Mouse (Mus musculus) frontal cortex, postnatal 25 days (tissue): ENCODE results near the gene Rpl26.

ENCODE experiments used
- DNase-seq, 2 experiments: peaks; one replicate each; pipeline ENCODE4 v3.0.0; 2022; ENCODE audit warnings: low spot score in 2 of 2

The Rpl26 gene

DNA sequence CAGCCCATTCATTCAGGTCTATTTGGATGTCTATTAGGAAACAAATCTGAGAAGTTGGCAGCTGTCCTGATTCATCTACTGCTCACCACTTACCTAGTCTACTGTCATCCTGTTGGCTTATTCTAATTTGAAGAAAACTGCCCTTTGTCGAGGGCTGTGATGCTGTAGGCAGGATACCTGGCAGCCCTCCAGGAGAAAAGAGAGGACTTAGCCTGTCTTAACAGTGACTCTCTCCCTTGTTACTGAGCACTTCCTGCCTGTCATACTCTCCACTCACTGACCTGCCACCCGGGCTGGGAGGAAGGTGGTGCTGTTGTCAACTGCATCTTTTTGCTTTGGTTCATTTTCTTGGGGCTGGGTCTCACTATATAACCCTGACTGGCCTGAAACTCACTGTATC lies 10.8 kb upstream of the Rpl26 start:
- no peak for DNase-seq

DNA sequence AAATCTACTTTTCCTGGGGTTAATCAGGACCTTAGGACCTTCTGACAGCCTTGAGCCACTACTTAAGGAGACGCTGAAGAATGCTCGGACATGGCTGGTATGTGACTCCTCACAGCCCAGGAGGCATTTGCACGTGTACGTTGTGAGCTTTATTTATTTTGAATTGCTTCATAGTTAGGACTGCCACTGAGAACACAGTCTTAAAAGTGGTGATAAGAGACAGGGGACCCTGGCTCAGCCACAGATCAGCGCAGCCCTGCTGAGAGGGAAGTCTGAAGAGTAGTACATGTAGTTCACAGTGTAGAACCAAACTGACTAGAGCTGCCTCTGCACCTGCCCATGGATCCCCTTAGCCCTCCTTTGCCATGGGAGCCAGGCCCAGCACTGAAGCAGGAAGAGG lies 9.6 kb upstream of the Rpl26 start:
- no peak for DNase-seq

DNA sequence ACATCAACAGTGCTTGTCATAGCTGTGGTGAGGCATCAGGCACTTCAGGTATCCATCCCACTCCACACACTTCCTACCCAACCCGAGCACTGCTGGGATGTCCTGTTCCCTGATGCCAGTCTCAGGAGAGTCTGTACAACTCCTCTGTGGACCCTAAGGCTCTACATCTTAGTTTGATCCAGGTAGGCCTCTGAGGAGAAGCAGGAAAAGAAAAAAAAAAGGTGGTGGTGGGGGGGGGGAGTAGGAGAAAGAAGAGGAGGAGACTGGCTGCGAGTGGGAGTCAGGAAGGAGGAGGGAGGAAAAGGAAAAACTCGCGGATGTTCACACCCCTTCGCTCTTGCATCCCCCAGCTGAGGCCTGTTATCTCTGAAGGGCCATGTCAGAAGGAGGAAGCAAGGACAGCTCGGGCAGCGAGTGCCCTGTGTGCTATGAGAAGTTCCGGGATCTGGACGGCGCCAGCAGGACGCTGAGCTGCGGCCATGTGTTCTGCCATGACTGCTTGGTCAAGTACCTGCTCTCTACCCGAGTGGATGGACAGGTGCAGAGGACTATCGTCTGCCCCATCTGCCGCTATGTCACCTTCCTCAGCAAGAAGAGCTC lies 9.1 kb upstream of the Rpl26 start:
- no peak for DNase-seq

DNA sequence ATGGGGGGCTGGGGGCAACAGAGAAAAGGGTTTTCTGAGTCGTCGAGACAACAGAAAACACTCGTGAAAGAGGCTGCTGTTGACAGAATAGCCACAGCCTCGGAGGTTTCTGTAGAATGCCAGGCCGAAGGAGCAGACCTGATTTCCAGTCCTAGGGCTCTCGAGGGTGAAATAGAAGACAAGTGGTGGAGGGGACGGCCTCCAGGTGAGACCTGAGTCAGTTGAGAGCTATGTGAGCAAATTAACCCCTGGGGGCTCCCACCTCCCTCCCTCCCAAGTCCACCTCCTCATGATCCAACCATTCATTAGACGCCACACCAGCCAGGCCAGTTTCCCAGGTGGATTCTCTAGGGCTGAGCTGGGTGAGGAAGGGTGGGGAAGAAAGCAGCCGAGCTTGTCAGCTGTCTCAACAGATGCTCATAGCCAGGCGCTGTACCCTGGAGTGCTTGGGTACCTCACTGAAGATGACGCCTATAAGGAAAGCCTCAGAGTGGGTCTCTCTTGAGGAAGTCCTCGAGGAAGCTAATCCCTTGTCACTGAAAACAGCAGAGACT lies 7.4 kb upstream of the Rpl26 start:
- DNase-seq: no peak

DNA sequence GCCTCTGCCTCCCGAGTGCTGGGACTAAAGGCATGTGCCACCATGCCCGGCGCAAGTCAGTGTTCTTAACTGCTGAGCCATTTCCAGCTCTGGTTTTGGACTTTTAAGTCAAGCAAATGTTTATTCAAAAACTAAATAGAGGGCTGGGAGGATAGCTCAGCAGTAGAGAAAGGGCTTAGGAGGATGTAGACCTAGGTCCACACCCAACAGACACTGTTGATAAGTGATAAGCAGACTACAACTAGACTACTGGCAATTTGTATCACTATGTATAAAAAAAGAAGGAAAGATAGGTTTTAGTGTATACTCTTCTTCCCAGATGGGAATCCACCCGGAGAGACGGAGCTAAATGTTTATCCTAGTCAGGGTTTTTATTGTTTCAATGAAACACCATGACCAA lies 5.1 kb upstream of the Rpl26 start:
- no peak for DNase-seq

DNA sequence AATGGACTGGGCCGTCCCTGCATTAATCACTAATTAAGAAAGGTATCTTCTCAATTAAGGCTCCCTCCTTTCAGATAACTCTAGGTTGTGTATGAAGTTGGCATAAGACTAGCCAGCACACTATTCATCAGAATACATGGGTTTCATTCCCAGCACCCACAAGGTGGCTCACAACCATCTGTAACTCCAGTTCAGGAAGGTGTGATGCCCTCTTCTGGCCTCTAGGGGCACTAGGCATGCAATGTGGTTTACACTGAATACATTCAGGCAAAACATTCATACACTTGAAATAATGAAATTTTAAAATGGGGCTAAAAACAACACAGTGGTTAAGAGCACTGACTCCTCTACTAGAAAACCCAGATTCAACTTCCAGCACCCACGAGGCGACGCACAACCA lies 4.3 kb upstream of the Rpl26 start:
- DNase-seq: no peak

DNA sequence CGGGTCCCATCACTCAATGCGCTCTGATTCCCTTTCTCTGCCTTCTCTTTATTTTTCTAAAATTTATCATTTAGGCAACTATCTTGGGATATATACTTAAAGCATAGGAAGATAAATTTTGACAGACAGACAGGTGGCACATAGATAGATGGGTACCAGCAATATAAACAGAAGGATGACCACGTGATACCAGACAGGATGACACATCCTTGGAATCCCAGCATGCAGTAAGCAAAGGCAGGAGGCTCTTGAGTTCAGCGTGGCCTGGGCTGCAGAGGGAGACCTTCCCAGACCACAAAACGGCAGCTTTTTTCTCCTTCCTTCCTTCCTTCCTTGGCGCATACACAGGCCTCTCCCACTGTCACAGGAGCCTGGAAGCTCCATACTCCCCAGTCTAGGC lies 3.5 kb upstream of the Rpl26 start:
- DNase-seq: no peak

DNA sequence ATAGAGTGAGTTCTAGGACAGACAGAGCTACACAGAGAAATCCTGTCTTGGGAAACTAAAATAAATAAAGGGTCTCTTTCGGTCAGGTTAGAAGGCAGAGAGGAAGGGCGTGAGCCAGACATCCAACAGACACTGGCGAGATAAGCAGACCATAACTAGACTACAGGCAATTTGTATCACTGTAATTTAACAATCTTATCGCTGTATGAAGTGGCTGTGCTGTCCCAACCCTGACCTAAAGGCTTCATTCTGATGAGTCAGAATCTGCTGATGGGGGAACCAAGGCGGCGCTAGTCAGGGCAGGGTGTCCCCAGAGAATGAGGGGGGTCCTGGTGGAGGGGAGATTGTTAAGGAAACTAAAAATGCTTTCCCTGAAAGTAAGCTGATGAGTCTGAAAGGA lies 2.6 kb upstream of the Rpl26 start:
- DNase-seq: no peak

DNA sequence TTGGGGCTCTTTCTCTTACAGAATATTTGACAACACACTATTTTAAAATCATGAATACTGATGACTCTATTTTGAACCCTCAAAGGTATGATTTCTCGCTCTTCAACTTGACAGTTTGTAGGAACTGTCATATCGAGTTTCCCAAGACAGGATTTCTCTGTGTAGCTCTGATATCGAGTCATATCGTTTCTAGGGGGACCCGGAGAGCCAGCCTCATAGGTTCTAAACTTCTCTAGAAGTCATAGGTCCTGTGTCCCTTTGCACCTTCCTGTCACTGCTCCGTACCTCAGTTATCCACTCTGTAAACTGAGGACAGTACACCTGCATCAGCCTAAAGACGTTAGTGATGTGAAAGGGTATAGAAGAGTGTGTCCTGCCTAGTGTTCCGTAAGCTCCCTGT lies 1.6 kb upstream of the Rpl26 start:
- DNase-seq: no peak

DNA sequence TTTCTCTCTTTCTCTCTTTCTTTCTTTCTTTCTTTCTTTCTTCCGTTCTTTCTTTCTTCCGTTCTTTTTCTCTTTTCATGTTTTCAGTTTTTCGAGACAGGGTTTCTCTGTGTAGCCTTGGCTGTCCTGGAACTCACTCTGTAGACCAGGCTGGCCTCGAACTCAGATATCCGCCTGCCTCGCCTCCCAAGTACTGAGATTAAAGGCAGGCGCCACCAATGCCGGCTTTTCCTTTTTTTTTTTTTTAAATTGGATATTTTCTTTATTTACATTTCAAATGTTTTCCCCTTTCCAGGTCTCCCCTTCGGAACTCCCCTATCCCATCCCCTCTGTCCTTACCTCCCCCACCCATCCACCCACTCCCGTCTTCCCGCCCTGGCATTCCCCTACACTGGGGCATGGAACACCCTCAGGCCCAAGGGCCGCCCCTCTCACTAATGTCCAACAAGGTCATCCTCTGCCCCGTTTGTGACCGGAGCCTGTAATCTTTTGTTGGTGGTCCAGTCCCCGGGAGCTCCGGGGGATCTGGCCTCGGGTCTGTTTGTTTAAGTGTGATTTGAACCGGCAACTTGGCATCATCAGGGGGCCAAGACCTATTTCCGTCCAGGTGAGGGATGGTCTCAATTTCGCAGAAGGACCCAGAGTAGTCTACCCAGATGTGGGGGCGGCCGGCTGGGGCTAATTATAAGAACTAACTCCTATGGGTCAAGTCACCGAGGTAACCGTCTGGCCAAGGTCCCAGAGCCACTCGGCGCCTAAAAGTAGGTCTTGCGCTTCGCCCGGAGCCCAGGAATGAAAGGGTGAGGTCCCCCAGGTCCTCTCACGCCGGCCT lies 648 bp upstream of the Rpl26 start:
- peak in 1 of 2 experiments; percentile 17 for DNase-seq

DNA sequence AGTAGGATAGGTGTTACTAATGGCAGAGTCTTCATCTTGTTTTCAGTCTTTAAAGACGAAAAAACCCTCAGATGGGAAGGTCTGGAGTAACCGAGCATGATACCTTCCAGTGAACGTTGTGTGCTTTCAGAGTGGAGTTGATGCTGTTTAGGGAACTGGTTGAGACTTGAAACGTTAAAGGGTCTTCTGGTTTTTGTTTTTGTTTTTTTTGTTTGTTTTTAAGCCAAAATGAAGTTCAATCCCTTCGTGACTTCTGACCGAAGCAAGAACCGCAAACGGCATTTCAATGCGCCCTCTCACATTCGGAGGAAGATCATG lies 623 bp downstream of the Rpl26 start:
- DNase-seq: no peak

DNA sequence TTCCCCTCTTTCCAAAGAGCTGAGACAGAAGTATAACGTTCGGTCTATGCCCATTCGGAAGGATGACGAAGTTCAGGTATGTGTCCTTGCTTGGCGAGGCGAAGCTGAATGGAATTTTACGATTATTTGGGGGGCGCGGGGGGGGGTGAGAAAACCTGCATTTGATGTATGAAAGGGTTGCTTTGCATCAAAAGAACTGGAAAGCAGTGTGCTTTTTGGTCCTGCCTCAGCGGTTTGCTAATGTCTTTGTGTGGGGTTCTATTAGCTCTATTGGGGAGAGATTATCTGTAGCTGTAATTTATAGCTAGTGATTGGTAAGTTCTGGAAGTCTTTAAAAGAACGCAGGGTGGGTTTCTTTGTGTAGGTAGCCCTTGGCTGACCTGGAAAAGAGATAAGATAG lies 984 bp downstream of the Rpl26 start:
- no peak for DNase-seq

DNA sequence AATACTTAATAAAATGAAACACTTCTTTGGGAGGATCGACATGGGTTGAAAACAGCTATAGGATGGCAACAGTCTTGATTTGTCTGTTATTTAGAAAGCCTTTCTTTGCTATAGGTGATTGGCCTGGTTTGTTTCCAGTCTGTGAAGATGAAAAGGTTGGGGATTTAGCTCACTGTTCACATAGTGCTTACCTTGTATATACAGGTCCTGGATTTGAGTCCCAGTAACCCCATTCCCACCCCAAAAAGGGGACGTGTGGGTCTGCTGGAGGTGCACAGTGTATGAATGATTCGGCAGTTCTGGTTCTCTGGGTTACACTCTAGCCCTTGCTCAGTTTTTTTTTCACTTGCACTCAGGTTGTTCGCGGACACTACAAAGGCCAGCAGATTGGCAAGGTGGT lies 1.4 kb downstream of the Rpl26 start:
- DNase-seq: no peak

DNA sequence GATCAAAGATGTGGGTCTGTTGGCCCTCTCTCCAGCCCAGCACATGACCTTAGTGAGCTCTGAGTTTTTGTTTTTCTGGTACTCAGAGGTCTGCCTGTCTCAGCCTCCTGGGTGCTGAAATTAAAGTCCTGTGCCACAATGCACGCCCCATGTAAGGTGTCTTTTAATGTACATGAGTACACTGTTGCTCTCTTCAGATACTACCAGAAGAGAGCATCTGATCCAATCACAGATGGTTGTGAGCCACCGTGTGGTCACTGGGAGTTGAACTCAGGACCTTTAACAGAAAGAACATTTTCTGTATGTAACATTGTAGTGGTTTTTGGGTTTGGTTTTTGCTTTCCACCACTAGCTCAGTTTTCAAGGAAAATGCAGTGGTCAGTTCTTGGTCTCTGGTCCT lies 2.4 kb downstream of the Rpl26 start:
- DNase-seq: no peak

DNA sequence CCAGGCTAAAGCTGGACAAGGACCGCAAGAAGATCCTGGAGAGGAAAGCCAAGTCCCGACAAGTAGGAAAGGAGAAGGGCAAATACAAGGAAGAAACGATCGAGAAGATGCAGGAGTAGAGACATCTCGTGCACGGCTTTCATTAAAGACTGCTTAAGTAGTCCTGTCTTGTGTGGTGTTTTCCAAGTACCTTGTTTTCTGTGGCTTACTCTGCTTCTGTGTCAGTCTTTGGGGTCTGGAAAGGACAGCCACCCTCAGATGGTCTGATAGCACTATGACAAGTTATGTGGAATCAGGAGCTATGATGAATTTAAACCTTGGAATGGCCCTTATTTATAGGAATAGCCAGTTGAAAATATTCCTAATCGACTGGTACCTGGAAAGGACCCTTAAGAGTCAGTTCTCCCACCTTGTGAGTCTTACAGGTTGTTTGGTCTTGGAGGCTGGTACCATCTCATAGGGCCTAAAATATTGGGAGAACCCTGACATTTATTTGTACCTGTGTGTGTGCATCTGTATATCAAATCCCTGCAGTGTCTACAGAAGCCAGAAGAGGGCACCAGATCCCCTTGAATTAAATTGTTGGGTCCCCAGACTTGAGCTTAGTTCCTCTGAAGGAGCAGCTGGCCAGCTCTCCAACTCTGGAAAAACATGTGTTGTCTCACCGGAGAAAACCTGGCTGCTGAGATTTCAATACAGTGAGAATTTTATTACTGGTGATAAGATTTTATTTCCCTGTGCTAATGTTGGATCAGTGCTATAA lies 3.2 kb downstream of the Rpl26 start:
- peak; percentile 67 to 75 for DNase-seq

DNA sequence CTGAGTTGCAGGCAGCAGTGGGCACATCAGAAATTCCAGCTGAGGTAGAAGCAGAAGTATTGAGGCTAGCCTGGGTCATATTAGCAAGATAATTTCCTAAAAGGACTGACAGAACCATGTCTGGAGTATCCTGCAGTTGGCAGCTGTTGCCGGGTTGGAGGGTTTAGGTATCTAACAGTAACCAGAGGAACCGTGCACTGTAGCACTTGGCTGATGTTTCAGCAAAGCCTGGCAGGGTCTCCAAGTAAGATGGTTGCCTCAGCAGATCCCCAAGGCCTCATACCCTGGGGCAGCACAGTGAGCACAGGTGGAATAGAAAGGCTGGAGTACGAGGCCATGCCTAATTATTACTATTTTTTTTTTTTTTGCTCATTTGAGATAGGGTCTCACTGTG lies 3.8 kb downstream of the Rpl26 start:
- no peak for DNase-seq

DNA sequence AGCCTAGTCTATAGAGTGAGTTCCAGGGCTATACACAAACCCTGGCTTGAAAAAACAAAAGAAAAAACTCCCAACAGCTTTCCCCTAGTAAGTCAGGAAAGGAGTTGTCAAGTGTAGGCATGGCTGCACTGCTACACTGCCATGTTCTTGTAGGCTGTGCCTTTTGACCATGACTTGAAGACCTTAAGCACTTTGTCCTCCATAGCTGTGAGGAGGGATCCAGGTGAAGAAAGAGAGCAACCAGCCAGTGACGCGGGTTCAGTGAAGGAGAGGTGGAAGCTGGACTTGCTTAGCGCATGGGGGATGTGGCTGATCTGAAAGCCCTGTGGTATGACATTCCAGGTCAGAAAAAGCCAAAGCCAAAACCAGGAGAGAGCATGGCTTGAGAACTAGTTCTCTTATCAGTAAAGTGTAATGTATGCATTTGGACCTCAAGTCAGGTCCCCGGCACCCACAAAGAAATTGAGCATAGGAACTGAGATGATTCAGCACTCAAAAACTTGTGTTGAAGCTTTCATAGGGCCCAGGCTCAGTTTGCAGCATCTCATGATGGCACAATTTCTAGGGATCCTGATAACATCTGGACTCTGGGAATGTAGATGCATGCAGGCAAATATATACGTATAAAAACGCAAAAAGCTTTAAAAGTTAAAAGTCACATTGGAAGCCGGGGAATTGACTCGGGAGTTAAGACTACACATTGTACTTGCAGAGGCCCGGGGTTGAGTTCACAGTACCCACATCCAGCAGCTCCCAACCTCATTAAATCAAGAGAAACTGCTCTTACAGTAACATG lies 4.5 kb downstream of the Rpl26 start:
- DNase-seq: no peak

DNA sequence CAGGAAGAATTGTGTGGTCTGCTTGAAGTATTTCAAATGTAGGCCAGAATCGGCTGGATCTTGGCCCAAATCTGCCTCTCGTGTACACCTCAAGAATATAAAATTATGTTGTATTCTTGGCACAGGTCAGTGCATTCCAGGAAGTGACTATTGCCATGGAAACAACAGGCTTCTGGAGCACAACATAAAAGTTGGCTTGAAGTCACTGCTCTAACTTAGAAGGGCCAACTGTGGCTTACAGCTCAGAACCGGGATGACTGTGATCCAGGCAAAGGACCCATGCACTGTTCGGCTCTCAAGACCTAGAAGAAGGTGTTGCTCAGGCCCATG lies 5.0 kb downstream of the Rpl26 start:
- no peak for DNase-seq

DNA sequence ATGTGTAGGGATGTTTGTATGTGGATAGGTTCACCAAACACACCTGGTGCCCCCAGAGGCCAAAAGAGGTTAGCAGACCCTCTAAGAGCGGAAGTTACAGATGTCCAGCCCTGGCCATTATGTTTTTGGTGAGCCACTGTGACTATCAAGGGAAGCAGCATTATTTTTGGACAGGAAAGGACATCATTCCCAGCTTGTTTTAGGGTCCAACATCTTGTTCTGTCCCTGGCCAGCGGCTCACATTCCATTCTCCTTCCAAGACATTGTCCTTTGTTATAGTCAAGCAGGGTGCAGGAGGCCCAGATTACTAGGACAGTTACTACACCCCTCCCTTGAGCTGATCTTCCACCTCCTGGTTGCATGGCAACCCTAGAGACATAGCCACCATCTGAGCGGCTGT lies 5.9 kb downstream of the Rpl26 start:
- DNase-seq: no peak

DNA sequence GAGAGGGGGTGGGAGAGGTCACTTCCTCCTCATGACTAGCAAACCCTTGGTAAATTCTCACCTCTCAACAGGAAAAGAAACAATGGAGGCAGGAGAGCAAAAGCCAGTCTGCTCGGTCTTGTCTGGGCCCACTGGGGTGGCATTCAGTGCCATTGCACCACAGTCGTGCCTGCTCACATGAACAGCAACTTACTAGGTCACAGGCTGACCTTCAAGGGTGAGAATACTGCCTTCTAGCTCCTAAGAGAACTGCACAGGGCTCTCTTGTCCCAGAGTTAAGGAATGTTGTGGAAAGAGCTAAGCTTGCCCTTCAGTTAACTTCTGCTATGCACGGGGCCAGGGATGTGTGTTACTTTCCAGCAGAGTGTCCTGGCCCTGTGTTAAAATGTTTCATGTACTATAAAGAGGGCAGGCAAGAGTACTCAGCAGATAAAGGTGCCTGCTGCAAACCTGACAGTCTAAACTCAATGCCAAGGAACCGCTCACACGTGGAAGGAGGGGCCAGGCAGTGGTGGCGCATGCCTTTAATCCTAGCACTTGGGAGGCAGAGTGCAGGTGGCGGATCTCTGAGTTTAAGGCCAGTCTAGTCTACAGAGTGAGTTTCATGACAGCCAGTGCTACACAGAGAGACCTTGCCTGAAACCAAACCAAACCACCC lies 7.6 kb downstream of the Rpl26 start:
- no peak for DNase-seq

DNA sequence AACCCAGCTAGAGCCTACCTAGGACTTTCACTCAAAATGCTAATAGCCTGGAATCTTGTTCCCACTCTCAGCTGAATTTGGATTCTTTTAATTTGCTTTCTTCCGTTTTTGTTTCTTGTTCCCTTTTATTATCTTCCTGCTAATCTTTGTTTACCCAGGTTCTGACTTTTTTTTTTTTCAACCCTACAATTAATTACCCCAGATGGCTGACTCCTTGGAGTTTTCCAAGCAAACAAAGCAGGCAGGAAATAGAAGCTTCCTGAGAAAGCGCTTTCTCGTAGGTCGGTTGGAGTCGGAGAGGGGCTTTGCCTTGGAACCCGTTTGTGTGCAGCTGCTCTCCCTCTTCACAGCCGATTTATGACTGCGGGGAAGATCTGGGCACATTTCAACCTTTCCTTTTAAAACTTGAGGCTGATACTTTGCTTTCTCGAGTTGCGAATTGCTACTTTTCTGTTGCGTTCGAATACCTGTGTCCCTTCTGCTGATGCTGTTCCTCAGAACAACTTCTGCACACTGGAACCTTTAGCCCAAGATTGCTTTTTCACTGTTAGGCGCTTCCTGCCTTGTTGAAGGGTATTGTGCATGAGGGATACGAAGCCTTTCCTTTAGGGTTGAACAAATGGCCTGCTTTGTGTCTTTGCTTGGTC lies 10.3 kb downstream of the Rpl26 start:
- DNase-seq: no peak
